Mouse (Mus musculus) macrophage (primary cell): Measurements from ENCODE around the gene Golm1. TPM values are rescaled to one million over a fixed set of nuclear protein-coding genes. Genes with fewer than 3 reads are reported as not detected.

ENCODE experiments used
- H3K27ac ChIP-seq: fragments of 350-480 bp; formaldehyde crosslinking; 2 replicates; pipeline ENCODE4 v1.9.0; 2021
- H3K36me3 ChIP-seq: fragments of 350-480 bp; formaldehyde crosslinking; 2 replicates; pipeline ENCODE4 v1.9.0; 2021; ENCODE audit errors: inconsistent target
- H3K4me3 ChIP-seq: fragments of 350-480 bp; formaldehyde crosslinking; 2 replicates; pipeline ENCODE4 v1.9.0; 2021; ENCODE audit errors: inconsistent target
- H3K79me2 ChIP-seq: fragments of 350-480 bp; formaldehyde crosslinking; 2 replicates; pipeline ENCODE4 v1.9.0; 2021; ENCODE audit errors: inconsistent target
- WGBS: methylation state at CpG from one replicate; pipeline ENCODE4 v1.1.7; 2026; ENCODE audit warnings: inconsistent platforms; ENCODE audit not compliant: missing documents; 5-methylcytosine and 5-hydroxymethylcytosine counted together
- polyA plus RNA-seq: library from polyadenylated mRNA; stranded (reverse); fragments of 250-400 nt; gene quantifications from 3 replicates; pipeline ENCODE4 v1.2.4, GENCODE M21; 2018; ENCODE audit warnings: inconsistent platforms

Golm1 gene
- polyA plus RNA-seq, 1 experiment from 2014 or later: 3.3 TPM

- H3K27ac ChIP-seq: no peak overlapping the region
- WGBS: 65% methylated on average over 5 of the region's 5 CpGs
- H3K4me3 ChIP-seq: no peak overlapping the region
- no peaks in the 10 kb centered on the region for H3K79me2 ChIP-seq
- no peaks in the 10 kb centered on the region for H3K36me3 ChIP-seq
Measured at GRCm38 (mm10) chr13:59667763-59668162, 7.8 kb downstream of the Golm1 start.

- no peaks in the 10 kb centered on the region for H3K79me2 ChIP-seq
- H3K27ac ChIP-seq: no peak overlapping the region
- H3K36me3 ChIP-seq: no peaks in the 10 kb centered on the region
- no peak overlapping the region for H3K4me3 ChIP-seq
- 96% methylated on average over 17 of the region's 19 CpGs for WGBS
Measured at GRCm38 (mm10) chr13:59663939-59664712, 11.5 kb downstream of the Golm1 start.

GRCm38 (mm10) chr13:59661966-59662365, 13.6 kb downstream of the Golm1 start:
- no peaks in the 10 kb centered on the region for H3K36me3 ChIP-seq
- no peaks in the 10 kb centered on the region for H3K79me2 ChIP-seq
- 91% methylated on average over 12 of the region's 12 CpGs for WGBS
- no peak overlapping the region for H3K4me3 ChIP-seq
- no peak overlapping the region for H3K27ac ChIP-seq

- WGBS: 79% methylated on average over 8 of the region's 8 CpGs
- Histone ChIP-seq H3K27ac (no peak overlapping the region), H3K4me3 (no peak overlapping the region), H3K36me3 (no peaks in the 10 kb centered on the region), H3K79me2 (no peaks in the 10 kb centered on the region)
Measured at GRCm38 (mm10) chr13:59661387-59661786, 14.2 kb downstream of the Golm1 start.

- no peaks in the 10 kb centered on the region for H3K36me3 ChIP-seq
- 95% methylated on average over 3 of the region's 3 CpGs for WGBS
- no peak overlapping the region for H3K4me3 ChIP-seq
- no peak overlapping the region for H3K27ac ChIP-seq
- H3K79me2 ChIP-seq: no peaks in the 10 kb centered on the region
Measured at GRCm38 (mm10) chr13:59660371-59660770, 15.2 kb downstream of the Golm1 start.

GRCm38 (mm10) chr13:59657781-59658180, 17.8 kb downstream of the Golm1 start:
- Histone ChIP-seq H3K27ac (no peak overlapping the region), H3K79me2 (no peaks in the 10 kb centered on the region), H3K4me3 (no peak overlapping the region), H3K36me3 (no peaks in the 10 kb centered on the region)
- WGBS: 89% methylated on average over 5 of the region's 5 CpGs

GRCm38 (mm10) chr13:59656975-59657388, 18.6 kb downstream of the Golm1 start:
- 64% methylated on average over 4 of the region's 4 CpGs for WGBS
- Histone ChIP-seq H3K79me2 (no peaks in the 10 kb centered on the region), H3K36me3 (no peaks in the 10 kb centered on the region), H3K4me3 (no peak overlapping the region), H3K27ac (no peak overlapping the region)

GRCm38 (mm10) chr13:59656316-59656832, 19.2 kb downstream of the Golm1 start:
- H3K27ac ChIP-seq: no peak overlapping the region
- no peaks in the 10 kb centered on the region for H3K36me3 ChIP-seq
- H3K4me3 ChIP-seq: no peak overlapping the region
- 12% methylated on average over 10 of the region's 10 CpGs for WGBS
- no peaks in the 10 kb centered on the region for H3K79me2 ChIP-seq

- WGBS: 85% methylated on average over 15 of the region's 15 CpGs
- no peaks in the 10 kb centered on the region for H3K36me3 ChIP-seq
- no peak overlapping the region for H3K27ac ChIP-seq
- H3K4me3 ChIP-seq: no peak overlapping the region
- no peaks in the 10 kb centered on the region for H3K79me2 ChIP-seq
Measured at GRCm38 (mm10) chr13:59655718-59656315, 19.8 kb downstream of the Golm1 start.

- 95% methylated on average over 5 of the region's 5 CpGs for WGBS
Measured at GRCm38 (mm10) chr13:59654465-59654864, 21.1 kb downstream of the Golm1 start.

GRCm38 (mm10) chr13:59653136-59653535, 22.5 kb downstream of the Golm1 start:
- no peak overlapping the region for H3K4me3 ChIP-seq
- H3K79me2 ChIP-seq: no peaks in the 10 kb centered on the region
- WGBS: 98% methylated on average over 3 of the region's 3 CpGs
- H3K27ac ChIP-seq: no peak overlapping the region
- H3K36me3 ChIP-seq: no peaks in the 10 kb centered on the region

More at GRCm38 (mm10) chr13:59654465-59654864, 21.1 kb downstream of the Golm1 start:
- Histone ChIP-seq H3K36me3 (no peaks in the 10 kb centered on the region), H3K4me3 (no peak overlapping the region), H3K27ac (no peak overlapping the region), H3K79me2 (no peaks in the 10 kb centered on the region)

GRCm38 (mm10) chr13:59652651-59653050, 23.0 kb downstream of the Golm1 start:
- H3K79me2 ChIP-seq: no peaks in the 10 kb centered on the region
- H3K4me3 ChIP-seq: no peak overlapping the region
- H3K27ac ChIP-seq: no peak overlapping the region
- WGBS: 92% methylated on average over 5 of the region's 5 CpGs
- H3K36me3 ChIP-seq: no peaks in the 10 kb centered on the region

- no peaks in the 10 kb centered on the region for H3K79me2 ChIP-seq
- no peaks in the 10 kb centered on the region for H3K36me3 ChIP-seq
- 81% methylated on average over 5 of the region's 5 CpGs for WGBS
- no peak overlapping the region for H3K27ac ChIP-seq
- H3K4me3 ChIP-seq: no peak overlapping the region
Measured at GRCm38 (mm10) chr13:59649781-59650180, 25.8 kb downstream of the Golm1 start.

GRCm38 (mm10) chr13:59648598-59648997, 27.0 kb downstream of the Golm1 start:
- WGBS: 87% methylated on average over 6 of the region's 6 CpGs
- no peaks in the 10 kb centered on the region for H3K79me2 ChIP-seq
- H3K27ac ChIP-seq: no peak overlapping the region
- H3K4me3 ChIP-seq: no peak overlapping the region
- no peaks in the 10 kb centered on the region for H3K36me3 ChIP-seq

GRCm38 (mm10) chr13:59647484-59647883, 28.1 kb downstream of the Golm1 start:
- Histone ChIP-seq H3K79me2 (no peaks in the 10 kb centered on the region), H3K36me3 (no peaks in the 10 kb centered on the region), H3K27ac (no peak overlapping the region), H3K4me3 (no peak overlapping the region)
- 86% methylated on average over 6 of the region's 6 CpGs for WGBS
